Mouse (Mus musculus): ENCODE results near the gene Gsx2.

The Gsx2 gene

GRCm38 (mm10) chr5:75076326-75077050 lies 1.1 kb downstream of the Gsx2 start:
- DNase-seq, result peak in 1 of 2 experiments; percentile 22

GRCm38 (mm10) chr5:75077051-75077380 lies 1.6 kb downstream of the Gsx2 start:
- no peak for DNase-seq

- DNase-seq, result no peak
Observed at GRCm38 (mm10) chr5:75079564-75079963, 4.2 kb downstream of the Gsx2 start.

- no peak for DNase-seq
Observed at GRCm38 (mm10) chr5:75082439-75082838, 7.0 kb downstream of the Gsx2 start.

GRCm38 (mm10) chr5:75083061-75083460 lies 7.7 kb downstream of the Gsx2 start:
- no peak for DNase-seq

- DNase-seq, result no peak
Observed at GRCm38 (mm10) chr5:75083591-75084392, 8.4 kb downstream of the Gsx2 start.

- DNase-seq, result no peak
Observed at GRCm38 (mm10) chr5:75084393-75084870, 9.0 kb downstream of the Gsx2 start.

GRCm38 (mm10) chr5:75084871-75085520 lies 9.6 kb downstream of the Gsx2 start:
- DNase-seq, result no peak

GRCm38 (mm10) chr5:75085521-75085875 lies 10.1 kb downstream of the Gsx2 start:
- no peak for DNase-seq

GRCm38 (mm10) chr5:75085906-75086305 lies 10.5 kb downstream of the Gsx2 start:
- no peak for DNase-seq

GRCm38 (mm10) chr5:75106511-75106910 lies 31.1 kb downstream of the Gsx2 start:
- no peak for DNase-seq

GRCm38 (mm10) chr5:75109368-75109767 lies 34.0 kb downstream of the Gsx2 start:
- no peak for DNase-seq

- no peak for DNase-seq
Observed at GRCm38 (mm10) chr5:75111781-75112180, 36.4 kb downstream of the Gsx2 start.

- DNase-seq, result no peak
Observed at GRCm38 (mm10) chr5:75118840-75119239, 43.4 kb downstream of the Gsx2 start.

GRCm38 (mm10) chr5:75121646-75122045 lies 46.2 kb downstream of the Gsx2 start:
- DNase-seq, result no peak
